Mouse (Mus musculus) heart, postnatal 0 days (tissue): ENCODE data around the gene Cpsf7. TPM values are rescaled to one million over a fixed set of nuclear protein-coding genes. Genes with fewer than 3 reads are reported as not detected.

Experiments used
- ATAC-seq: fragments of 200-750 bp; cut with Nextera tagmentation; 2 replicates; pipeline ENCODE4 v1.8.0; 2017; ENCODE audit warnings: low read depth, moderate number of reproducible peaks, moderate library complexity; ENCODE audit not compliant: insufficient read depth
- DNase-seq: peaks from one replicate; pipeline ENCODE4 v3.0.0-alpha.2; 2016; ENCODE audit warnings: low spot score
- H3K27ac ChIP-seq: fragments of 300-500 bp; sonication (generic); 2 replicates; pipeline ENCODE4 v1.5.1; 2014; ENCODE audit warnings: low read depth, mild to moderate bottlenecking
- H3K27me3 ChIP-seq: fragments of 300-500 bp; sonication (generic); 2 replicates; pipeline ENCODE4 v1.6.1; 2014; ENCODE audit warnings: low read length, mixed read lengths; ENCODE audit not compliant: control insufficient read depth, insufficient read depth
- H3K36me3 ChIP-seq: fragments of 300-500 bp; sonication (generic); replicated peaks from 2 replicates; pipeline ENCODE4 v1.6.1; 2014; ENCODE audit warnings: low read length, mixed read lengths; ENCODE audit not compliant: control insufficient read depth, insufficient read depth
- H3K4me1 ChIP-seq: fragments of 300-500 bp; sonication (generic); 2 replicates; pipeline ENCODE4 v1.6.1; 2014; ENCODE audit warnings: antibody characterized with exemption; ENCODE audit not compliant: control insufficient read depth, insufficient read depth
- H3K4me2 ChIP-seq: fragments of 300-500 bp; sonication (generic); 2 replicates; pipeline ENCODE4 v1.6.1; 2014; ENCODE audit warnings: low read depth, mild to moderate bottlenecking, low read length, moderate library complexity
- H3K4me3 ChIP-seq: fragments of 300-500 bp; sonication (generic); 2 replicates; pipeline ENCODE4 v1.5.1; 2014; ENCODE audit warnings: low read depth, low read length
- H3K9ac ChIP-seq: fragments of 300-500 bp; sonication (generic); replicated peaks from 2 replicates; pipeline ENCODE4 v1.6.1; 2014; ENCODE audit warnings: low read depth, low read length, mixed read lengths
- H3K9me3 ChIP-seq: fragments of 300-500 bp; sonication (generic); replicated peaks from 2 replicates; pipeline ENCODE4 v1.6.1; 2016; ENCODE audit warnings: low read length; ENCODE audit not compliant: control insufficient read depth
- CTCF ChIP-seq: IDR thresholded peaks from 2 replicates; pipeline ENCODE4 v1.5.1; 2016; ENCODE audit warnings: antibody characterized with exemption, control low read depth, low read depth
- EP300 ChIP-seq: IDR thresholded peaks from 2 replicates; pipeline ENCODE4 v1.6.1; 2016; ENCODE audit warnings: antibody characterized with exemption, low read depth
- WGBS: fragments of 180-500 bp; shearing (Covaris S2); extraction: QIAGEN DNeasy Blood & Tissue Kit; methylation state at CpG from one replicate; pipeline ENCODE4 v1.1.7; 2014; 5-methylcytosine and 5-hydroxymethylcytosine counted together
- polyA plus RNA-seq: library from polyadenylated mRNA; unstranded; fragments of >200 nt; fragmentation: Nextera tagmentation; extraction: Ambion mirVana; gene quantifications from 2 replicates; pipeline ENCODE4 v1.2.1, GENCODE M21; 2015
- total RNA-seq: library from RNA; depleted of rRNA; stranded (reverse); fragments of >200 nt; gene quantifications from 2 replicates; pipeline ENCODE4 v1.2.3, GENCODE M21; 2014; ENCODE audit warnings: low replicate concordance

Cpsf7 gene
- total and polyA plus RNA-seq, 2 experiments from 2014 or later, result 14.8 to 51.4 TPM

DNA sequence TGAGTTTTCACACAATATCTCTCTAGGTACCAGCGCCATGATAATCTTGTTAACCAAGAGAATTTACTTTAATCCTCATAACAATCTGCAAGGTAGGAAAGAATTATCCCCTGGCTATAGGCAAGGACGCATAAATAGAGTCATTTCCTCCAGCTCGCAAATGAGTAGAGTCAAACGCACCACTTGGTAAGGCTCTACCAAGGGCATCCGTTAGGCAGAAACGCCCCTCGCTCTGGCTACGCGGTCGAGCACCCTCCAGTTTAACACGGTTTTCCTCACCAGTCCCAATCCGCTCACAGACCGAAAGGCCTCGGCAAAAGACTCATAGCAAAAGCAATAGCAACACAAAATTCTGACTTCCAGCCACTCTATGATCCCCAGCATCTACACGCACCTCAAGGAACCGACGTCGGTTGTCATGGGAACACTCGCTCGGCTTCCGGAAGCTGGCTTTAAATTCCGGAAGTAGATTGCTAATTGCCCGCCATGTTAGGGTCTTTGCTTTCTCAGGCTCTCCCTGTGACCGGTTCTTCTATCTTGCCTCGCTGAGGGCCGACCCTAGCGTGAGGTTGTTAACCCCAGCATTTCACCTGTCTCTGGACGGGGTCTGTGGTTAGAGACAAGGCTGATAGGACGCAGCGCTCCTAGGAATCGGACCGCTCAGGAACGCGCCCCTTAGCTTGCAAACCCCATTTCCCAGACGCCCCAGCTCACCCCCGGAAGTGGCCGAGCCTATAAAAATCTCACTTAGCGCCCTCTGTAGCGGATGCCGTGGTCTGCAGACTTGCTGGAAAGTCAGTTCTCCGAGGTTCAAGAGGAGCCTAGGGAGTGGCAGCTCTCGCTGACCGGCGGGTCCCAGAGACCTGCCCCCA, 51.9 kb downstream of the Cpsf7 start, which contains the start of the genes Cyb561a3 and Tmem138:
Gene Cyb561a3 (plus strand): TSS at position 483 of the 872 bp plus-strand sequence.
Gene Tmem138 (minus strand): TSS at position 673 of the 872 bp plus-strand sequence.
- Histone ChIP-seq H3K27me3 (no peaks in the 10 kb centered on the region), H3K9ac (peak within 1 kb of the TSS; percentile 70), H3K36me3 (peaks cover 30% of the 10 kb centered on the region), H3K9me3 (no peaks in the 10 kb centered on the region), H3K27ac (peak within 1 kb of the TSS; percentile 86), H3K4me3 (peak within 1 kb of the TSS; percentile 66), H3K4me1 (peaks cover 21% of the 10 kb centered on the region; the same call in 1 of the 2 replicates), H3K4me2 (peak within 1 kb of the TSS; percentile 93)
- ATAC-seq (peak; percentile 94), DNase-seq (peak; percentile 95)
- TF ChIP-seq CTCF, result peak; percentile 60
- 0 out of 2 replicates have a peak, but pooled peaks have one; percentile 56 for TF ChIP-seq EP300
- WGBS, result under 1% methylated on average over 44 of the region's 44 CpGs

- Histone ChIP-seq H3K4me1 (peaks cover 21% of the 10 kb centered on the region; the same call in 1 of the 2 replicates), H3K9me3 (no peaks in the 10 kb centered on the region), H3K36me3 (peaks cover 20% of the 10 kb centered on the region), H3K27ac (no peak overlapping the region), H3K4me2 (no peak overlapping the region), H3K9ac (no peak overlapping the region), H3K4me3 (no peak overlapping the region), H3K27me3 (no peaks in the 10 kb centered on the region)
- TF ChIP-seq CTCF, result no peak
- TF ChIP-seq EP300, result no peak
- WGBS, result 79% methylated on average over 3 of the region's 3 CpGs
- no peak for ATAC-seq
- no peak for DNase-seq
These were observed 55.0 kb downstream of the Cpsf7 start for GRCm38 (mm10) chr19:10580102-10580501.

- whole genome bisulfite sequencing, result 72% methylated on average over 3 of the region's 3 CpGs
- Histone ChIP-seq H3K4me1 (peaks cover 21% of the 10 kb centered on the region; the same call in 1 of the 2 replicates), H3K27me3 (no peaks in the 10 kb centered on the region), H3K9me3 (no peaks in the 10 kb centered on the region), H3K9ac (no peak overlapping the region), H3K36me3 (peaks cover 22% of the 10 kb centered on the region; the same call in 1 of the 2 replicates), H3K4me2 (no peak overlapping the region), H3K4me3 (no peak overlapping the region), H3K27ac (no peak overlapping the region)
- TF ChIP-seq CTCF, result no peak
- no peak for TF ChIP-seq EP300
- DNase-seq (no peak), ATAC-seq (no peak)
These were observed 55.7 kb downstream of the Cpsf7 start for GRCm38 (mm10) chr19:10580761-10581160.

- 67% methylated on average over 6 of the region's 6 CpGs for WGBS
- Histone ChIP-seq H3K9me3 (no peaks in the 10 kb centered on the region), H3K4me3 (no peak overlapping the region), H3K9ac (no peak overlapping the region), H3K4me2 (no peak overlapping the region), H3K27me3 (no peaks in the 10 kb centered on the region), H3K4me1 (0 out of 2 replicates have a peak, but pooled peaks cover 13% of the 10 kb centered on the region), H3K36me3 (peaks cover 22% of the 10 kb centered on the region; the same call in 1 of the 2 replicates), H3K27ac (no peak overlapping the region)
- ATAC-seq, result no peak
- no peak for DNase-seq
- no peak for TF ChIP-seq EP300
These were observed 56.9 kb downstream of the Cpsf7 start for GRCm38 (mm10) chr19:10581984-10582383.

GRCm38 (mm10) chr19:10583550-10584146, 58.6 kb downstream of the Cpsf7 start:
- Histone ChIP-seq H3K27me3 (no peaks in the 10 kb centered on the region), H3K4me2 (no peak overlapping the region), H3K4me1 (0 out of 2 replicates have a peak, but pooled peaks cover 3% of the 10 kb centered on the region), H3K9me3 (no peaks in the 10 kb centered on the region), H3K27ac (no peak overlapping the region), H3K9ac (no peak overlapping the region), H3K4me3 (no peak overlapping the region), H3K36me3 (peaks cover 32% of the 10 kb centered on the region; the same call in 1 of the 2 replicates)
- DNase-seq (no peak), ATAC-seq (no peak)
- 36% methylated on average over 7 of the region's 7 CpGs for WGBS
- TF ChIP-seq CTCF (no peak), EP300 (no peak)
